Comparison of ENCODE assay signal across 8 mouse cellular contexts in genomic region chr5:108692271-108692670, GRCm38 (mm10). TPM values are rescaled to one million over a fixed set of nuclear protein-coding genes. Genes with fewer than 3 reads are reported as not detected.
DNase-seq lines count a peak whose midpoint lies in the region; ATAC-seq and TF ChIP-seq lines count a peak whose summit lies in the region.

Gene Fgfrl1 (plus strand): TSS chr5:108692382.

- peak within 1 kb of the TSS; percentile 35 for H3K4me2 ChIP-seq in forebrain, embryonic 16.5 days (ENCODE audit: low read length)

- no peak for ATAC-seq in forebrain, embryonic 16.5 days

- H3K27me3 ChIP-seq in E14TG2a.4 (ENCODE audit: insufficient read depth, low read length): peaks cover 48% of the 10 kb centered on the region
- no peaks in the 10 kb centered on the region; the same call in 1 of the 2 replicates for H3K27me3 ChIP-seq in forebrain, embryonic 16.5 days (replicated peaks; ENCODE audit: control insufficient read depth, insufficient read depth, low read length)
- peaks cover 39% of the 10 kb centered on the region for H3K27me3 ChIP-seq in hindbrain, embryonic 10.5 days (ENCODE audit: insufficient read depth, poor library complexity, severe bottlenecking)

- no peaks in the 10 kb centered on the region for H3K36me3 ChIP-seq in E14TG2a.4 (ENCODE audit: insufficient read depth, low read length)
- H3K36me3 ChIP-seq in forebrain, embryonic 16.5 days (ENCODE audit: control insufficient read depth, insufficient read depth): no peaks in the 10 kb centered on the region
- H3K36me3 ChIP-seq in hindbrain, embryonic 10.5 days: 0 out of 2 replicates have a peak, but pooled peaks cover 3% of the 10 kb centered on the region

- peak; percentile 30 for TF ChIP-seq CTCF in E14TG2a.4 (conservative IDR thresholded peaks at IDR 0.05; ENCODE audit: low read length)

- DNase-seq in adrenal gland, postnatal 14 days: peak; percentile 87
- DNase-seq in hindbrain, embryonic 10.5 days (ENCODE audit: low spot score): peak; percentile 61
- no peak for DNase-seq in layer of hippocampus, postnatal 36 days
- peak; percentile 65 to 79 for DNase-seq in lung, postnatal 4 days
- DNase-seq in spleen, postnatal 10 days (ENCODE audit: low spot score in 2 of 2): peak; percentile 75 to 84
- DNase-seq in frontal cortex, postnatal 36 days (ENCODE audit: low spot score in 2 of 2): no peak

- H3K9ac ChIP-seq in forebrain, embryonic 16.5 days (replicated peaks; ENCODE audit: low read depth, low read length): no peak within 1 kb of the TSS

- peaks cover 36% of the 10 kb centered on the region for H3K4me1 ChIP-seq in E14TG2a.4 (replicated peaks; ENCODE audit: low read depth, low read length)
- H3K4me1 ChIP-seq in forebrain, embryonic 16.5 days (replicated peaks; ENCODE audit: control insufficient read depth, insufficient read depth, low read length): peaks cover 21% of the 10 kb centered on the region
- H3K4me1 ChIP-seq in hindbrain, embryonic 10.5 days (replicated peaks): peaks cover 50% of the 10 kb centered on the region

- 8% methylated on average over 15 of the region's 18 CpGs for WGBS in forebrain, embryonic 16.5 days
- WGBS in hindbrain, embryonic 10.5 days: 2% methylated on average over 16 of the region's 18 CpGs

- peak within 1 kb of the TSS; percentile 56 for H3K4me3 ChIP-seq in E14TG2a.4 (replicated peaks; ENCODE audit: low read length)
- peak within 1 kb of the TSS; percentile 12; the same call in 1 of the 2 replicates for H3K4me3 ChIP-seq in forebrain, embryonic 16.5 days (replicated peaks; ENCODE audit: low read length)
- peak within 1 kb of the TSS; percentile 85 for H3K4me3 ChIP-seq in hindbrain, embryonic 10.5 days

- H3K9me3 ChIP-seq in E14TG2a.4 (ENCODE audit: low read length): no peaks in the 10 kb centered on the region
- H3K9me3 ChIP-seq in forebrain, embryonic 16.5 days (ENCODE audit: control insufficient read depth, low read length): no peaks in the 10 kb centered on the region
- no peaks in the 10 kb centered on the region for H3K9me3 ChIP-seq in hindbrain, embryonic 10.5 days

- H3K27ac ChIP-seq in forebrain, embryonic 16.5 days (ENCODE audit: low read length): no peak within 1 kb of the TSS
- H3K27ac ChIP-seq in hindbrain, embryonic 10.5 days: no peak within 1 kb of the TSS

RNA-seq across cellular contexts. Expression of gene Fgfrl1, which starts in this region (rescaled TPM):
- 39.0 and 44.7 TPM in 2 replicates for total RNA-seq in adrenal gland, postnatal 14 days (2021)
- polyA plus RNA-seq in forebrain, embryonic 16.5 days (2015; fragmentation: Nextera tagmentation; extraction: Ambion mirVana): 5.8 and 7.0 TPM in 2 replicates
- 14.7 and 16.3 TPM in 2 replicates for polyA plus RNA-seq in hindbrain, embryonic 10.5 days (2016; fragmentation: Nextera tagmentation; extraction: Ambion mirVana)
- 10 to 100 TPM; 20.8 to 29.5 TPM for total RNA-seq in layer of hippocampus, postnatal 36 days (2021)

Comparison
In these comparisons a context has a peak if more than half of its experiments do, and no peak if none do; other contexts are left out.
1. H3K4me3 ChIP-seq: peak in every context shown above with its lines; median percentile 85 in hindbrain, embryonic 10.5 days; 56 in E14TG2a.4; 12 in forebrain, embryonic 16.5 days.
2. DNase-seq: peak in adrenal gland, postnatal 14 days (single experiment), hindbrain, embryonic 10.5 days (single experiment), lung, postnatal 4 days (2 of 2) and spleen, postnatal 10 days (2 of 2); none in layer of hippocampus, postnatal 36 days (0 of 2) and frontal cortex, postnatal 36 days (0 of 2).